Mouse (Mus musculus) retina, postnatal 1 day (tissue): ENCODE results near the gene Mief1.

Experiments
- DNase-seq: peaks from one replicate; pipeline ENCODE4 v3.0.0-alpha.2; 2012

Mief1 gene

DNA sequence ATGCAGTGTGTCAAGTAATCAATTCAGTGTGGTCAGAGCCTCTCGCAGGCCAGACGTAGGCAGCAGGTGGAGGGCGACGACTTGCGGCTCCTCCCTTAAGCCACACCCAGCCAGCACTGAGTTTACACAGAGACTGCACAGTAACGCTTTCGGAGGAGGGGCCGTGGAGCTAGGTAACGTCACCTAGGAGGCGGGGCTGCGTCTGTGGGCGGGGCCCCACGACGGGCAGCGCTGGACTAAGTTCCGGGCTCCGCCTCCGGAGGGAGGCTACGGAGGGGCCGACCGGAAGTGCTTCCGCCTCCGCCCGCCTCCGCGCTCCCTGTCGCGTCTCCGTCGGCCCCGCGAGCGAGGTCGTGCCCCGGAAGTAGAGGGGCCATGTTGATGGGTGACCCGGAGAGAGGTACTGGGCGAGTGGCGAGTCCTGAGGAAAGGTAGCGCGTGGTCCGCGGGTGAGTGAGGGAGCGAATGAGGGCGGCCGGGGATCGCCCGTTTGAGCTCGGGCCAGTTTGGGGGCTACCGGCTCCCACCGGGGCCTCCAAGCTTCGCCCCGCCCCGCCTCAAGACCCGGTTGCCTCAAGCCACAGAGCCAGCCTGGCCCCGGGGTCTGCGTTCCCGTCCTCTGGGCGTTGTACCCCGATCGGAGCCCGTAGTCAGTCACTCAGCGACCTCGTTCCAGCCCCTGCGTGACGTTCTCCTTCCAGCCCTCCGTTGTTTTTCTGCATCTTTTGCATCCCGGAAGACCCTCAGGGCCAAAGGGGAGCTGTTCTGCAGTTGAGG lies at the start of gene Mief1:
TSS of gene Mief1 (plus strand) at position 286 of the 777 bp plus-strand sequence.
- DNase-seq = peak; percentile 98

DNA sequence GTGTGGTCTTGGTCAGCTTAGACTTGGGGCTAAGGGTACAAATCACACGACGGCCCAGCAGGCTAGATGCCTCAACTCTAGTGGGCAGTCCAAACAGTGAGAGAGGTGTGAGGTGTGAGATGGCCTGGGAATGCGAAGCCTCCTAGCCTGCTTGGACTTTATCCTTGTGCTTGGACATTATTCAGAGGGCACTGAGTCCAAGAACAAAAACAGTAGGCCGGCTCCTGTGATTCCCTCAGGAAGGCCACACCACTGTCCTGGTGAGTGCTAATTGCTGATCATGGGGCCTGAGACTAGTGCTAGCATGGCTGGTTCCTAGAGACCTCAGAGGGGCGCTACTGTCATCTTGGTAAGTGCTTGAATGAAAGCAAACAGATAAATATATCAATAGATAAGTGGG lies 44.9 kb upstream of the Mief1 start:
- DNase-seq = no peak

DNA sequence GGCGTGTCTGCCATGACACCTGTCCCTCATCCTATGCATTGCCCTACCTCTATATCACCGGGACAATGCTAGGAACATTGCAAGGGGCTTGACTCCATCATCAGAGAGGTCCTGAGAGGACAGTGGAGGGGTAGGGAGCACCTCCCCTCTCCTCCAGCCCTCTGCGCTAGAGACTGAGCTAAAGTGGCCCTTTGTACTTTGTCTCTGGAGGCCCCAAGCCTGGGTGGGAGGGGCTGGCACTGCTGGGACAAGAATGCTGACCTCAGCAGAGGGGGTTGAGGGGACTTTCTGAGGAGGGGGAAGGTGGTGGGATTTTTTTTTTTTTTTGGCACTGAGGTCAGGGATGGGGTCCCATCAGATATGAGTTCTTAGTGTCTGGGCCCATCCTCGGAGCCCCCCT lies 43.7 kb upstream of the Mief1 start:
- no peak for DNase-seq

- DNase-seq = no peak
Observed at GRCm38 (mm10) chr15:80191585-80192245, 42.1 kb upstream of the Mief1 start.

GRCm38 (mm10) chr15:80192246-80192585 lies 41.6 kb upstream of the Mief1 start:
- DNase-seq = no peak

DNA sequence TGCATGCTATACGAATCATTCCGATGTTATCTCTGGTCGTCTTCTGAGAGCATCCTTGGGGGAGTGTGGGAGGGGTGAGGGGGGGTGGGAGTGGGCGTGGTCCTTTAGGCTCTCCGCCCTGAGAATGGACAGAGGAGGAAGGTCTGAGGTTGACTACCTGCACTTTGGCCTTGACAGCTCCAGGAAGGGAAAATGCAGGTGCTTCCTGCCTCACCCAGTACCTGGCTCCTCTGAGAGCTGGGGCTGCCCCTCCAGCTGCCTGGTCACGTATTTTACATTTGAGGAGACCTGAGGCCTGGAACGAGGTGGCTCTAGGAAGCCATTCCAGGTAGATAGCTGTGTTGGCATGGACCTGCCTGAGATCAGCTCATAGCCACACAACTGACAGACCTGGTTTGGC lies 41.0 kb upstream of the Mief1 start:
- DNase-seq = no peak

DNA sequence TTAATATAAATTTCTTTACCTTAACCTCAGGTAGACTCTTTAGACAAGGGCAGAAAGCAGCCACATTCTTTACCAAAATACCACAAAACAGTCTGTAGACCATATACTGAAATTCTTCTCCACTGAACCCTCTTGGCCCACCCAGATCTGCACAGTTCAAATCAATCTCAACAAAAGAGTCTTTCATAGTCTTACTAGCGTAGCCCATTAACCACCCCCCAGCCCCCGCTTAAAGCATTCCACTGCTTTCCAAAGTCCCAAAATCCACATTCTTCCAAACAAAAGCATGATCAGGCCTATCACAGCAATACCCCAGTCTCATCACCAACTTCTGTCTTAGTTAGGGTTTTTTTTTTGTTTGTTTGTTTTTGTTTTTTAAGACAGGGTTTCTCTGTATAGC lies 34.3 kb upstream of the Mief1 start:
- no peak for DNase-seq

GRCm38 (mm10) chr15:80202111-80202775 lies 31.6 kb upstream of the Mief1 start:
- DNase-seq = no peak

DNA sequence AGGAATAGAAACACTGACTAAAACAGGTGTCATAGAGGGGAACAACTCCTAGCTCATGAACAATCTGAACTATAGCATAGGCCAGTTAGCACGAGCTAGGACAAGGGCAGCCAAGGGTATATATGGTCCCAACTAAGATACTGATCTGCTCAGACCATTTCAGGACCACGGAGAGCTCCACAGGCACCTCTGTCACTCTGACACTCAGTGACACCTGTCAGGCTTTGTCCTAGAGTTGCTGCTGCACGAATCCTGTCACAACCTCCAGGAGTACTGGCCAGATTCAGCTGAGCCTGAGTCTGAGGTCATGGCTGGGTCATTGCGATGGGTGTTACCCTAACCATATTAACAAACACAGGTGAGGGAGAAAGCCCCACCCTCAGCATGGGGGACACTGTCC lies 30.4 kb upstream of the Mief1 start:
- peak; percentile 28 for DNase-seq

GRCm38 (mm10) chr15:80206057-80206565 lies 27.7 kb upstream of the Mief1 start:
- DNase-seq = no peak

- no peak for DNase-seq
Observed at GRCm38 (mm10) chr15:80208446-80208845, 25.4 kb upstream of the Mief1 start.

DNA sequence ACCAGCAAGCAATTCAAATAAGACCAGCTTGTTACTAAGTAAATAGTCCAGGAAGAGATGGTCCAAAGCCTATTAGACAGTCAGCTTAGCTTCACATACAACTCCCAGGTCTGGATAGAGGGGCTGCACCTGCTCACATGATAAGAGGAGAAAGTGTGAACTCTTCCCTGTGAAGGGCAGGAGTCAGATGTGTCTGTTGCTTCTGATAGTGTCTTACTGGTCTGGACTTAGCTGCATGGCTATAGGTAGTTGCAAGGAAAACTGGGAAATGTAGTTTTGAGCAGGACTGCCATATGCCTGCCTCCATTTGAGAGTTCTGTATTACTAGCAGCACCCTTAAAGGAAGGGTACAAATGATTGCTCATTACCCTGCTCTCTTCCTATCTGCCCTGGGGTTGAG lies 20.1 kb upstream of the Mief1 start:
- DNase-seq = no peak

DNA sequence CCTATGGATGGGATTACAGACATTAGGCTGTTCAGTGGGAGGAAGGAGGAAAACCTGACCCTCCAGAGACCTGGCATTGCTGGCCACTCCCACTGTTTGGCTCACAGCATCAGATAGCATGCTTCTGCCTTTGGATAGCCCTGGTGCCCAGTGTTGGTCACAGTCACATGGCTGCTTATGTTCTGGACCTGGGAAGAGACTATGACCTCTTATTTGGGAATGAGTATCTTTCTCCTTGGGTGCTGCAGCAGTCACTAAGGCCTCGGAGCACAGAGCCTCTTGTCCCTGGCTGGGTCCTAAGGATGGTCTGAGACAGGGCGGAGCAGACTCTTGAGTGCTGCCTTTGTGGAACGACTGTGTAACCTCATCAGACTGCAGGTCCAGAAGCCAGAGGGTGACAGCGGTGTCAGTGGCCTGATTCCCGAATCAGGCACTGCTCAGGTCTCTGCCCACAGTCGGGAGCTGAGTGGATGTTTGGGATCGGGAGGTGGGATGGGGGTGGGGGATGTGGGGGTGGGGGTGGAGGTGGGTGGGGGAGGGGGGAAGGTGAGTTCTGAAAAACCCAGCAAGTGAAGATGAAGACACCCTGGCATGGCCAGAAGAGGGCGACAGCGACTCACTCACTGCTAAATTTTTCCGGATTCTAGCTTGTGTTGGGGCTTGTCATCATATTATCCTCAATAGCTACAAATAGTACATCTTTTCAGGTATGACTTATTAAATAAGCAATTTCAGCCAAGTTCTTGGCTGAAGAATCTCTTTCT lies 17.9 kb upstream of the Mief1 start:
- DNase-seq = peak; percentile 52

DNA sequence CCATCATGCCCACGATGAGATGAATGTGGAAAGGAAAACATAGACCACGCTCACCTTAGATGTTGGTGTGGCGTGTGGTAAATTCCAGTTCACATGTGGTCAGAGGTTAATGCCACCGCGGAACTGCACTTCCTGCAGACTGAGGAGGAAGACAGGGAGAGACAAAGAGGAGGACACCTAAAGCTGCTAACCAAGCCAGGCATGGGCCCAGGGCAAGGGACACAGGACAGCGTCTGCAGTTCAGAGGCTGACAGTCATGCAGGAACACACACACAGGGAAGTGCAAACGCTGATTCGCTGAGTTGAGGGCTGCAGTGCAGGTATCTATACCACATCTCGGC lies 17.4 kb upstream of the Mief1 start:
- no peak for DNase-seq

DNA sequence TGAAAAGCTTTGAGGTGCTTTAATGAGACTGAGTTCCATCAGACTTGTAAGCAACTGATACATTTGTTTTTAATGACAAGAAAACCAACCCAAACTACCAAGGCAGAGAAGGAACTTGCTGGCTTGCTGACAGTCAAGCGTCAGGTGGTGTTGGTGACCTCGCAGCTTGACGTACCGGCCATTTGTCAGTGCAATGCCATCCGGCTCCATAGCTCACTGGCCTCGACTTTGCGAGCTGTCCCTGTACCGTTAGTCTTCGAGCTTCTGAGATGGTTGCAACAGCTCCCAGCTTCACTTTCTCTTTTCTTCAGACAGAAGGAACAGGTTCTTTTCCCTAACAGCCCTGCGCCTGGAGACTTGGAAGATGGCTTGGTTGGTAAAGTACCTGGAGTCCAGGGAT lies 16.3 kb upstream of the Mief1 start:
- DNase-seq = no peak

GRCm38 (mm10) chr15:80219211-80219610 lies 14.6 kb upstream of the Mief1 start:
- DNase-seq = peak; percentile 43

GRCm38 (mm10) chr15:80219705-80220657 lies 13.8 kb upstream of the Mief1 start:
- DNase-seq = no peak

DNA sequence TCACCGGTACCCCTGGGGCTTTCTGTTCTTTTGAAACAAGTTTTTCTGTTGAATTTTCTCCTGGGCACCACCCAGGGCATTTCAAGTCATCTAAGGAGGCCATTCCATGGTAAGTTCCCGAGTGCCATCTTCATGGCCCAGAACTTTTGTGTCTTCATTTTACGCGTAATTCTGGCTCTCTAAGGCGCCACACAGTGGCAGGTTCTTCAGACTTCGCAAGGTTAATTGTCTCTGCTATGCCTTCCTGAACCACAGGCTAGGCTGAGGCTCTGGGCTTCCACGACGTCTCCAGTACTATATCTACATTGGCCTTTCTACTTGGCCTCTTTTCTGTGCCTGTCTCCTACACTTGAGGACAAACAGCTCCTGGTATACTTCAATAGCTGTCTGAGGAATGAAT lies 12.8 kb upstream of the Mief1 start:
- DNase-seq = no peak

DNA sequence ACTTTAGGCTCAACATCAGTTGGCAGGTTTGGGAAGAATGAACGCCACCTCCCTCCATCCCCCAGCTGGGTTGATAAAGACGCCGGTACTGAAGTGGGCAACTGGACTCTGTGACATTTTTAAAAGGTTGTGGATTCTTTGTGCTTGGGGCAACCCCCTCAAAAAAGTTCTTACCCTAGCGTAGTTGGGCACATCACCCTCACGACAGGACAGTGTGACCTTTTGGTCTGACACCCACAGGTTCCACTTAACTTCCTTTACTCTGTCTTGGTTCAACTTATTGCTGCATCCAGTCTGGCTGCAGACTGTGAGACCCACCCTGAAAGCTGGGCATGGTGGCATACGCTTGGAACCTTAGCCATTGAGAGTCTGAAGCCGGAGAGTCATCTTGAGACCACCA lies 10.1 kb upstream of the Mief1 start:
- DNase-seq = no peak

GRCm38 (mm10) chr15:80225208-80225607 lies 8.6 kb upstream of the Mief1 start:
- DNase-seq = peak; percentile 81

DNA sequence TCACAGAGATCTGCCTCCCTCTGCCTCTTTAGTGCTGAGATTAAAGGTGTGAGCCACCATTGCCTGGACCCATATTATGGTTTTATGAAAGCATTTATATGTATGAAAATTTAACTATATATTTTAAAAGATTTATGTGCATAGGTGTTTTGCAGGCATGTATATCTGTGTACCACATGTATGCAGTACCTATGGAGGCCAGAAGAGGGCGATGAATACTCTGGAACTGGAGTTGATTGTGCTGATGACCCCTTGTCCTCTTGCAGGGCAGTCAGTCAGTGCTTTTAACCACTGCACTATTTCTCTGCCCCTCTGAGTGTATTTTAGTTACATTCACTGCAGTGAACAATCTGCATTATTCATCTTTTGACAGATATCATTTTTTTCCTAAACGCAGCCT lies 8.0 kb upstream of the Mief1 start:
- DNase-seq = peak; percentile 78
